ENCODE assay signal across 7 mouse cellular contexts in genomic region chr2:90782901-90783486, GRCm38 (mm10). TPM values are rescaled to one million over a fixed set of nuclear protein-coding genes. Genes with fewer than 3 reads are reported as not detected.
A peak's percentile ranks its signal among the peaks of the same experiment; 100 is the strongest.
DNase-seq lines count a peak whose midpoint lies in the region; ATAC-seq lines count a peak whose summit lies in the region.

No protein-coding gene starts in this region.

- 2% methylated on average over 27 of the region's 29 CpGs for whole genome bisulfite sequencing in heart, embryonic 16.5 days
- WGBS in limb, embryonic 13.5 days, result 1% methylated on average over 28 of the region's 29 CpGs
- 2% methylated on average over 27 of the region's 29 CpGs for WGBS in midbrain, embryonic 15.5 days

- H3K9ac ChIP-seq in heart, embryonic 16.5 days (ENCODE audit: low read length), result peak overlapping the region; percentile 71
- H3K9ac ChIP-seq in limb, embryonic 13.5 days, result peak overlapping the region; percentile 63
- H3K9ac ChIP-seq in midbrain, embryonic 15.5 days, result peak overlapping the region; percentile 4; the same call in 1 of the 2 replicates

- no peak overlapping the region for H3K27ac ChIP-seq in heart, embryonic 16.5 days (ENCODE audit: low read length)
- no peak overlapping the region for H3K27ac ChIP-seq in limb, embryonic 13.5 days
- H3K27ac ChIP-seq in midbrain, embryonic 15.5 days, result no peak overlapping the region

- H3K9me3 ChIP-seq in heart, embryonic 16.5 days (replicated peaks; ENCODE audit: control insufficient read depth, low read length), result no peaks in the 10 kb centered on the region
- H3K9me3 ChIP-seq in limb, embryonic 13.5 days, result no peaks in the 10 kb centered on the region
- H3K9me3 ChIP-seq in midbrain, embryonic 15.5 days, result no peaks in the 10 kb centered on the region

- DNase-seq in 3134 (ENCODE audit: extremely low read depth, insufficient read length, low spot score) (peak; percentile 10), R1 (ENCODE audit: low read depth, low spot score) (peak; percentile 15)
- peak; percentile 63 for DNase-seq in embryo, embryonic 11 days
- DNase-seq in spleen, adult 12 weeks (ENCODE audit: low spot score), result no peak

- H3K36me3 ChIP-seq in heart, embryonic 16.5 days (ENCODE audit: control insufficient read depth, insufficient read depth), result peaks cover 21% of the 10 kb centered on the region
- peaks cover 33% of the 10 kb centered on the region for H3K36me3 ChIP-seq in limb, embryonic 13.5 days
- peaks cover 24% of the 10 kb centered on the region for H3K36me3 ChIP-seq in midbrain, embryonic 15.5 days (replicated peaks)

- no peaks in the 10 kb centered on the region for H3K27me3 ChIP-seq in heart, embryonic 16.5 days (ENCODE audit: control insufficient read depth, insufficient read depth, low read length)
- peaks cover 10% of the 10 kb centered on the region; the same call in 1 of the 2 replicates for H3K27me3 ChIP-seq in limb, embryonic 13.5 days
- H3K27me3 ChIP-seq in midbrain, embryonic 15.5 days (replicated peaks), result 0 out of 2 replicates have a peak, but pooled peaks cover 4% of the 10 kb centered on the region

- ATAC-seq in heart, embryonic 16.5 days (replicated peaks; ENCODE audit: extremely low read depth, insufficient read depth, low FRiP score), result peak; percentile 64
- peak; percentile 49 for ATAC-seq in limb, embryonic 13.5 days (ENCODE audit: low FRiP score, low read depth)
- peak; percentile 62 for ATAC-seq in midbrain, embryonic 15.5 days (replicated peaks)

- H3K4me2 ChIP-seq in heart, embryonic 16.5 days (ENCODE audit: low read depth, low read length), result peak overlapping the region; percentile 84
- peak overlapping the region; percentile 91 for H3K4me2 ChIP-seq in limb, embryonic 13.5 days (replicated peaks)
- H3K4me2 ChIP-seq in midbrain, embryonic 15.5 days, result peak overlapping the region; percentile 50

- H3K4me3 ChIP-seq in heart, embryonic 16.5 days (ENCODE audit: low read length), result peak overlapping the region; percentile 59
- peak overlapping the region; percentile 53 for H3K4me3 ChIP-seq in limb, embryonic 13.5 days
- H3K4me3 ChIP-seq in midbrain, embryonic 15.5 days, result peak overlapping the region; percentile 26

- H3K4me1 ChIP-seq in heart, embryonic 16.5 days (ENCODE audit: control insufficient read depth, insufficient read depth, low read length), result peaks cover 5% of the 10 kb centered on the region; the same call in 1 of the 2 replicates
- 0 out of 2 replicates have a peak, but pooled peaks cover 14% of the 10 kb centered on the region for H3K4me1 ChIP-seq in limb, embryonic 13.5 days
- peaks cover 13% of the 10 kb centered on the region for H3K4me1 ChIP-seq in midbrain, embryonic 15.5 days

RNA-seq across cellular contexts. Expression of gene Agbl2, which starts 0.5 kb away (rescaled TPM):
- 1.6 and 1.9 TPM in 2 replicates for polyA plus RNA-seq in heart, embryonic 16.5 days (2015; fragmentation: Nextera tagmentation; extraction: Ambion mirVana)
- 1.2 and 1.4 TPM in 2 replicates for polyA plus RNA-seq in limb, embryonic 13.5 days (2015; fragmentation: Nextera tagmentation; extraction: Ambion mirVana)
- polyA plus RNA-seq in midbrain, embryonic 15.5 days (2015; fragmentation: Nextera tagmentation; extraction: Ambion mirVana), result 0.49 and 0.62 TPM in 2 replicates

RNA-seq across cellular contexts. Expression of gene Fnbp4, which starts 37.8 kb away (rescaled TPM):
- 50.2 and 54.1 TPM in 2 replicates for polyA plus RNA-seq in heart, embryonic 16.5 days (2015; fragmentation: Nextera tagmentation; extraction: Ambion mirVana)
- polyA plus RNA-seq in limb, embryonic 13.5 days (2015; fragmentation: Nextera tagmentation; extraction: Ambion mirVana), result 115 and 122 TPM in 2 replicates
- polyA plus RNA-seq in midbrain, embryonic 15.5 days (2015; fragmentation: Nextera tagmentation; extraction: Ambion mirVana), result 101 and 116 TPM in 2 replicates

Comparison
In these comparisons a context has a peak if more than half of its experiments do, and no peak if none do; other contexts are left out.
1. H3K9ac ChIP-seq: peak in every context shown above with its lines; median percentile 71 in heart, embryonic 16.5 days; 63 in limb, embryonic 13.5 days; 4 in midbrain, embryonic 15.5 days.